Mouse (Mus musculus) frontal cortex, postnatal 25 days (tissue): ENCODE results near the gene Olfr281.
A peak's percentile ranks its signal among the peaks of the same experiment; 100 is the strongest.

ENCODE experiments used
- DNase-seq, 2 experiments: peaks; one replicate each; pipeline ENCODE4 v3.0.0; 2022; ENCODE audit warnings: low spot score in 2 of 2

Olfr281 gene

DNA sequence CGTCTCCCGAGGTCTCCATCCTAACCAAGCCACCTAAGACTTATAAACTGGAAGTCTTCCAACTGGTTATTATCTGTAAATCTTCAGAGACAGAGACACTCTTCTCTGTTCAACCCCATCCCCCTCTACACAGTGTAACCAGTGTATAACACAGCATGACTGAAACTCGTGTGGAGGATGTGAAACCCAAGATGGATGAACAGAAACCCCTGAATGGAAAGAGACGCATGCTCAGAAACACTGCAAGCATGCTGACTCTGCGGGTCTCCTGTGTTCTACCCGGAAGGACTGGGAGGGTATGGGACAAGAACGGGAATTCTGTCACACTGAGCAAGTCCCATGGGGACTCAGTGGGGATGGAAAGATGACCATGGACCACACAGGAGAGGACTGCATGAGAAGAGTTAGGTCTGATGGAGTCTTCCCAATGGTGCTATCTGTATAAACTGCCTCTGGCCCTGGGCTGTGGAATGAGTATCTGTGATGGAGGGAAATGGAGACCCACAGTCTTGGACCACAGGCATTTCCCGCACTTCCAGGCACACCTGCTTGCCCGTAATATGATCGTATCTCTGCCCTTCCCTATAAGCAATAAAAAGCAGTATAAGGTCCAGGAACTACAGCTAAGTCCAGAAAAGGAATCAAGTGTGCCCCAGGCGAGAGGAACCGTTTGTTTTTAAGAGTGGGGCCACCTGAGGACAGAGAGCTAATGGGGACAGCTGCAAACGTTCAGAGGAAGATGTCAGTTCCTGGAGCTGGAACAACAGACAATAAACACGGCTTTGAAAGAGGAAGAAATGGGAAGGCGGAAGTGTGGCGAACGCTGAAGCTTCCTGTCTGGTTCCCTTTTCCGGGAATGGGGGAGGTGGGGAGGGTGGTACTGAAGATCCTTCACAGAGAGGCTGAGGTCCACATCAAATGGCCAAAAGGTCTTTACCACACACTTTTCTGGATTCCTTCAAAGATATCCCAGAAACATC lies 31.8 kb downstream of the Olfr281 start:
- DNase-seq, result no peak

DNA sequence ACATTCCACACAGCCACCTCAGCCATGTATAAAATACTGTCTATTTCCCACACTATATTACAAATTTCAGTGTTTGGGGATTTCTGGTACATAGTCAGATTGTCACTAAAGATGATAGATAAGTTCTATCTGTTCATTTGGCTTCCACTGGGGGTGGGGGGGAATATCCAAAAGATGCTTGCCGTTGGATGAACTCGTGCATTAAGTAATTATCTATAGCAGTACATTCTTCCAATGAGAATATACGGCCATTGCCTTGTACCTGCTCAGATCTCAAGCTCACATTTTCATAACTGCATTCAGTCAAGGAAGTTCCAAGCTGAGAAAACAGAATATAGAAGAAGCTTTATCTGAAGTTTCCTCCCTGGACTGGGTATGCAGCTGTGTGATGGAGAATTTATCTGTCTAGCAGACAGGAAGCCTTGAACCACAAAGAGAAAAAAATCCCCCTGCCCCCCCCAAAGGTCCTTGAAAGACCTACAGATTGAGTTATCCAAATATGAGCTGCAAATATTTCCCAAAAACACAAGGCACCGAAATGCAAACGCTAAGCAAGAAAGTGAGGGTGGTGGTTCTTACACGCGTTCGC lies 34.1 kb downstream of the Olfr281 start:
- no peak for DNase-seq

DNA sequence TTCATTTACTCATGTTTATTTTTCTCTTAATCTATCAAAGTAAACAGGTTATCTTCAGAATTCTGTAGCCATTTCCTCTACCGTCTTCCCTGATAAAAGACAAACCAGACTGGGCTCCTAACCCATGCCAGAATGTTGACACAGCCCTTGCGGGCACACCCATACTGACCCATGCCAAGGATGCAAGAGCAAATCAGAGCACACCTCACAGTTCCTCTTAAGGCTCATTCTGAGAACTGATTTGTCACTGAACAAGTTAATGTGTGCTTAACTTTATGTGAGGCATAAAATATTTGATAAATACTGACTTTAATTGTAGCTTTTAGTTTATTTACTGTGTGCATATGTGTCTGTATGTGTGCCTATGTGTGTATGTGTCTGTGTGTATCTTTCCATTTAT lies 38.9 kb downstream of the Olfr281 start:
- no peak for DNase-seq

DNA sequence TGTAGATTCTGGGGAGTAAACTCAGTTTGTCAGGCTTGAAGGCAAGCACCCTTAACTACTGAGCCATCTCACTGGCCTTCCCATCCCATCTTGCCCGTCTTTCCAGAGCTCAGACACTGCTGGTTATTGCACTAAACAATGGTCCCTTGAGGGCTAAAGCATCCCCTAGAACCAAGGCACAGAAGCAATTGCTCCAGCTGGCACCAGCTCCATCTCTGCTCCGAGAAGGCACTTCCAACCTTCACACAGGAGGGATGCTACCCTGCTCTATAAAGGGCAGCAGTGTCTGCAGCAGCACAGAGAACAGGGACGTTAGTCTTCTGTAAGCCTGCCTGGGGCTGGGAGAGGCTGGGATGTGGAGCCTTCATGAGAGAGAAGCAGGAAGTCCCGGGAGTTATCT lies 39.7 kb downstream of the Olfr281 start, which contains the start of gene Olfr279:
Olfr279 (plus strand) TSS at position 301 of the 400 bp plus-strand sequence.
- no peak for DNase-seq

DNA sequence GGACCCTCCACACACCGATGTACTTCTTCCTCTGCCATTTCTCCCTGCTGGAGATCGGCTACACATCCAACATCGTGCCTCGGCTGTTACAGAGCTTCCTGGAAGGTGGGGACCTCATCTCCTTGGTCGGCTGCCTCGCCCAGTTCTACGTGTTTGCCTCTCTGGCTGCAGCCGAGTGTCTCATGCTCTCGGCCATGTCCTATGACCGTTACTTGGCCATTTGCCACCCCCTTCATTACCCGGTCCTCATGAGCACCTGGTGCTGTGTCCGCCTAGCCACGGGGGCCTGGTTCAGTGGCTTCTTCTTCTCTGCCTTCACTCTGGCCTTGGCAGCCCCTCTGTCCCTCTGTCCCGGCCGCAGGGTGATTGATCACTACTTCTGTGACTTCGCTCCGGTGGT lies 45.2 kb downstream of the Olfr281 start:
- DNase-seq, result no peak

DNA sequence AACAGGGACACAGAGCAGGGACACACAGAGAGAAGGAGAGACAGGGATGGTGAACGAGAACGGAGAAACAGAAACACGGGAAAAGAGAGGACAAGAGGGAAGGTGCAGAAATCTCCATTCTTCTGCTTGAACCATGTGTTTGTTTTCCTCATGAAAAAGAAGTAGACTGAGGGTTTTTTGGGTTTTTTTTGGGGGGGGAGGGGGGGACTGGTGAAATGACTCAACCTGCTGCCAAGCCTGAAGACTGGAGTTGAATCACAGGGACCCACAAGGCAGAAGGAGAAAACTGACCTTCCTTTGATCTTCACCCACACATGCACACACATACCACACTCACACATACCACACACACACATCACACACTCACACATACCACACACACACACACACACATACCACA lies 50.9 kb downstream of the Olfr281 start:
- DNase-seq, result no peak

DNA sequence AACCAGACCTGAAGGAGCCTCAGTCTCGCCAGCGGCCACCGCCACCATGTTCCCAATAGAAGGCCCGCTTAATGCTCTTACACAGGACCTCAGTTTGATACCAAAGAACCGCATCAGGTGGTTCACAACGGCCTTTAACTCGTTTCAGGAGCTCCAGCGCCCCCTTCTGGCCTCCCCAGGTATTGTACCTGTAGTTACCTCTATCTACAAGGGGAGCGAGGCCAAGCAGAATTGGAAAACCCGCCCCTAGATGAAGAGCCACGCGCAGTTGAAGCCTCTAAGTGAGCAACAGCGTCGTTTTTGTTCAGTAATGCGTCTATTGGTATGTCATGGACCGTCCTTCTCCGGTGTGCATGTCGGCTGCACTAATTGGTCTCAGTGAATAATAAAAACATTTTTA lies 52.1 kb downstream of the Olfr281 start:
- peak; percentile 52 to 70 for DNase-seq

DNA sequence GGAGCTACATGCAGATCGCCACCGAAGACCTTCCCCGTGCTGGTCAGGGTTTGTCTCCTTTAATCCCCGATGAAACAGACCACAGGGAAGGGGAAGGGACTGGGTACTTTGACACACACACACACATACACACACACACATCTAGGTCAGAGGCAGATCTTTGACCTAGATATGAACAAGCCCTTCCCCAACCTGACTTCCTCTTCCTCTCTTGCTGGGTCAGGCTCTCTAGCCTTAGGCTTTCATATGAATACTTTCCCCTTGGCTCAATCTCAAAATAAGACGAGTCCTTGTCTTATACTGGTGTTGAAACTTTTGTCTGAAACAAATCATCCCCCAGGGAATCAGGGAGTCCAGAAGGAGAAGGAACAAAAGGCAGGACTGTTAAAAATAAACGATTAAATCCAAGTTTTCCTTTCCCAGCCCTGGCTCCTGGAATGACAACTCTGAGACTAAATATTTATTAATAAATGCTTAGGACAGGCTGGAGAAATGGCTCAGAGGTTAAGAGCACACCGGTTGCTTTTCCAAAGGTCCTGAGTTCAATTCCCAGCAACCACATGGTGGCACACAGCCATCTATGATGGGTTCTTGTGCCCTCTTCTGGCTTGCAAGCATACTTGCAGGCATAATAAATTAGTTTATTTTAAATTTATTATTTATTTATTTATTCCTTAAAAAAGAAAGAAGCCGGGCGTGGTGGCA lies 54.0 kb downstream of the Olfr281 start:
- no peak for DNase-seq

DNA sequence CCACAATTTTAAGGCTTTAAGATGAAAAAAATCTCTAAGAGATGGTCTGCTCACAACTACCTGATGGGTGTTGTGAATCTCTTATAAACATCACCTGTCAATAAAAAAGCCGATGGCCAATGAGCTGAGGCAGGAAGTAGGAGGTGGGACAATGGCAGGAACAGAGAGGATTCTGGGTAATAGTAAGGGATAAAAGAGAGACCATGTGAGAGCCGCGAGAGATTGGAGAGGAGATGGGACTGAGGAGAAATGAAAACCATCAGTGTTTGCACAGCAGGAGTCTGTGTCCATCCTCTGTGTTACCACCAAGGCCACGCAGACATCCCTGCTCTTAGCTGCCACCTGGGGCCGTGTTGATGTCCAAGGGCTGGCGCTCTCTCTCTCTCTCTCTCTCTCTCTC lies 54.9 kb downstream of the Olfr281 start:
- no peak for DNase-seq

DNA sequence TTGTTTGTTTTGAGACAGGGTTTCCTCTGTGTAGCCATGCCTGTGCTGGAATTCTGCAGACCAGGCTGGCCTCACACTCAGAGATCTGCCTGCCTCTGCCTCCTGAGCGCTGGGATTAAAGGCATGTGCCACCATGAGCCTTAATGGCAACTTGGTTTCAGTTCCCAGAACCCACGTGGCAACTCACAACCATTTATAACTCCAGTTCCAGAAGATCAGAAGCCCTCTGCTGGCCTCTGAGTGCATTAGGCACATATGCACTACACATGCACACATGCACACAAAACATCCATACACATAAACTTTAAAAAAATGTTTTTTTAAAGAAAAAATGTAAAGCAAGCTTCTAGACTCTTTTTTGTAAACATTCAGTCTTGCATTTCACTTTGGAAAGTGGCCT lies 57.0 kb downstream of the Olfr281 start:
- DNase-seq, result no peak
